Mouse (Mus musculus) megakaryocyte, adult 5-6 weeks (primary cell): ENCODE results near the gene Ccdc86. TPM values are rescaled to one million over a fixed set of nuclear protein-coding genes. Genes with fewer than 3 reads are reported as not detected.

ENCODE experiments used
- ATAC-seq: 2 replicates; pipeline ENCODE4 v1.8.0; 2016; ENCODE audit warnings: mild to moderate bottlenecking, inconsistent platforms; ENCODE audit not compliant: poor library complexity, severe bottlenecking
- total RNA-seq, 2 experiments: library from RNA; stranded (forward) in 1 of 2; stranded (reverse) in 1 of 2; fragments of 153-499, 151-499 nt in 1 of 2; fragments of 221-1000, 200-1000 nt in 1 of 2; gene quantifications; 2 replicates each; pipeline versions ENCODE4 v1.2.3 to v1.2.4; 2015 to 2017

The Ccdc86 gene
- total RNA-seq (2015) (11.1 and 11.3 TPM in 2 replicates), total RNA-seq (2017) (10.8 and 16.7 TPM in 2 replicates)

GRCm38 (mm10) chr19:10949112-10949511, at the start of gene Ccdc86:
Gene Ccdc86 (minus strand): TSS chr19:10949266.
- peak; percentile 92 for ATAC-seq

DNA sequence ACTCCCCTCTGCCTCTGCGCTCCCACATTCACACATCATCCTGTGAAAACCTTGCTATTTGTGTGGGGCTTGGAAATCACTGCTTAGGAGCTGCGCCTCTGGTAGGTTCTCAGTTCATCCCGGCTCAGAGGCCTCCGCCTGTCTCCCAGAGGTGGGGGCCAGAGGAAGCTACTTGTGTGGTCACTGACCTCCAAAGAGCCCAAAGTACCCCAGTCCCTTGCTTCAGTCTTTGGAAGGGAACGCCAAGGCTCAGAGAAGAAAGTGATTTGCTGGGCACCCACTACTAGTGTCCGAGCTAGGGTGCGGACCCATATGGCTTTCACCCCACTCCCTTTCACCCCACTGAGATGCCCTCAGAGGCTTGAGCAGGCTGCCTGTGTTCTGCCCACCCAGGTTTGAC, 44.1 kb upstream of the Ccdc86 start, which contains the start of gene Ms4a15:
TSS of gene Ms4a15 (minus strand) at position 101 of the 400 bp plus-strand sequence.
- no peak for ATAC-seq

DNA sequence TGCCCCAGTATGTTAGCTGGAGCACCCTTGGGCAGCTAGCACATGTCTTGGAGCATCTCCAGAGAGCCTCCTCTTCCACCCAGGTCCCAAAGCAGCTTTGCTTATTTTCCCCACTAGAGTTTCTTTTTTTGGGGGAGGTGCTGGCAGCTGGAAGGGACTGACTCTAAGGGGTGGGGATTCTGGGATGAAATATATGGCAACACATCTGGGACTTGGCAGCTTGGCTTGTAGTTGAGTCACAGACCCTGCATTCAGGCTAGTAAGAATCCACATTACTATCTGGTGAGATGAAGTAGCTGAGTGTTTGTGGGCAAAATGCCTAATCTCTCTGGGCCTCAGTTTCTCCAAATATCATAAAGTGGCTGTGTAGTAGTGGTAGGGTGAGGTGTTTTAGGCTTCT, 42.8 kb upstream of the Ccdc86 start:
- no peak for ATAC-seq

- peak; percentile 45 for ATAC-seq
Measured at GRCm38 (mm10) chr19:10990751-10991150, 41.7 kb upstream of the Ccdc86 start.

DNA sequence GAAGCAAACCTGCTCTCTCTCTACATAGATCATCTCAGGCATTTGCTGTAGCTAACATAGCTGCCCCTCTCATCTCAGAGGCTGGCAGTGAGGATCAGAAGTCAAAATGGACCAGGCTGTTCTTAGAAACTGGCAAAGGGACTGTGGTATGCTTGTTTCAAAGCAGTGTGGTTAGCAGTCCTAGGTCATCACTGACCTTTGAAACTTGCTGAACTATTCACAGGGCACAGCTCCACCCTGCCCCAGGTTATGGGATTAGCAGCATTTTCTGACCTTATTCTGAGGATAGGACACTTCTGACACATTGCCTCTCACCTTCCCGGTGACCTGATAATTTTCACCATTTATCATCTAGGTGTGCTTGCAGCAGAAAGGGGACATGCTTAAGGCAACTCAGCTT, 39.5 kb upstream of the Ccdc86 start:
- peak; percentile 40; the same call in 1 of the 2 replicates for ATAC-seq

GRCm38 (mm10) chr19:10985889-10986288, 36.8 kb upstream of the Ccdc86 start:
- no peak for ATAC-seq

DNA sequence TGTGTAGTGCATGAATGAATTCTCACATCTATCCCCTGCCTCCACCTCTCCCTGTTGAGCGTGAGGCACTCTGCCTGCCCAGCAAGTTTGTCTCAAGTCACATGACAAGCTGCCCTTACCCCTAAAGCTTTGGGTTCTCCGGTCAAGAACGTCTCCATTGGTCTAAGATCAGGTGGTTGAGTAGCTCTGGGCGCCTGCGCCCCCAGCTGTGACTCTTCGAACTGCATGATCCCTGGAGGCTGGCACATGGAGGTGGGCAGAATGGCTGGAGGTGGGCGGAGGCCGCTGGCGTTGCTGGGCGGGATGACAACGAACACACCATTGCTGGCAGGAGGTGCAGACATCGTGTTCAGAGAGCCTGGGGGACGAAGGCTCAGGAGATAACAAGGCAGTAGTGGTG, 35.5 kb upstream of the Ccdc86 start:
- no peak for ATAC-seq

DNA sequence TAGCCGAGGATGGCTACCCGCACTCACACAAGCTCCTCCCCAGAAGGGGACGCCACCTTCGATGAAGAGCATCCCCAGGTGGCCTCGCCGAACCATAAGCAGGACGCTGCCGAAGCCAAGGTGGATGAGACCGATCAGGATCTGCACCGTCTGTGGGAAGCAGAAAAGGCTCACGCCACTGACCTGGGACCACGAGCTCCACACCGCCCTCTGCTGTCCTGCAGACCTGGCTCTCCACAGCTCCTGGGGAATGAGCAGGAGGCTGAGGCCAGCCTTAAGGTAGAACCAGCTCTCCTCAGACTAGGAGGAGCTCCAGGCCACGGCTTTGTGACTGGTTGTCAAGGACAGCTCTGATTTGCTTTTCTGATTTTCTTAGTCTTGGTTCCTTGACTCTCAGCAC, 34.1 kb upstream of the Ccdc86 start:
- 0 out of 2 replicates have a peak, but pooled peaks have one; percentile 28 for ATAC-seq

DNA sequence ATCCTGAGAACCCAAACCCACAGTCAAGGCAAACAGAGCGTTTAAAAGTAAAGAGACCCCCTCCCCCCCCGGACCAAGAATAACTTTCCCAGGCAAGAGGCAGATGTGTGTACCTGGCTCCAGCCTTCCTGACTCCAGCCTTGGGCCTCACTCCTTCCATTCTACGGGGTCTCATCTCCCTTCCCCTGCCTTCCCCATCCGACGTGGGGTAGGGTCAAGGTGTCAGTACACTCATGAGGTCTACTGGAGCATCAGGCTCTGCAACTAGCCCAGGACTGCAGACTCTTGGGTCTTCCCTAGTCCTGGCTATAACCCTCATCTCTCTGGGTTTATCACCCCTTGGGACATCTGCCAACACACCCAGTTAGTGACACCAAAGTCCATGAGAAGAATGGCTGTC, 31.1 kb upstream of the Ccdc86 start:
- no peak for ATAC-seq

GRCm38 (mm10) chr19:10979184-10980168, 30.4 kb upstream of the Ccdc86 start:
- ATAC-seq, result peak; percentile 95

DNA sequence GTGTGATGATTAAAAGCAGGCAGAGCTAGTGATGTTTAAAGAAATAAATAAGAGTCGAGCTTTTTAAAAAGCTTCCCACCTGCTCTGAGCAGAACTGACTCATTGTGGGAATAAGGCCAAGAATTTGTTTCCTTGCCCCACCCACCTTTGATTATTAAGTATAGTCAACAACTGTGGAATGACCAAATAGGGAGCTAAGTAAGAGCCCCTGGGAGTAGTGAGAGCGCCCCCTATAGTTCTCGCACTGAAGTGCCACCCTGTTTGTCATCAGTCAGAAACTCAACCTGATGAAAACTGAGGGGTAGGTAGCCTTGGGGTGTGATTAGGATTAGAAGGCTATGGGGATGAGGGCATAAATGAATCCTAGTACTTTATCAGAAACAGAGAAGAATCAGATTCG, 27.3 kb upstream of the Ccdc86 start:
- no peak for ATAC-seq

- no peak for ATAC-seq
Measured at GRCm38 (mm10) chr19:10975187-10975586, 26.1 kb upstream of the Ccdc86 start.

GRCm38 (mm10) chr19:10974238-10974865, 25.3 kb upstream of the Ccdc86 start, which contains the start of gene Ms4a10:
Gene Ms4a10 (minus strand): TSS chr19:10974670.
- ATAC-seq, result no peak

DNA sequence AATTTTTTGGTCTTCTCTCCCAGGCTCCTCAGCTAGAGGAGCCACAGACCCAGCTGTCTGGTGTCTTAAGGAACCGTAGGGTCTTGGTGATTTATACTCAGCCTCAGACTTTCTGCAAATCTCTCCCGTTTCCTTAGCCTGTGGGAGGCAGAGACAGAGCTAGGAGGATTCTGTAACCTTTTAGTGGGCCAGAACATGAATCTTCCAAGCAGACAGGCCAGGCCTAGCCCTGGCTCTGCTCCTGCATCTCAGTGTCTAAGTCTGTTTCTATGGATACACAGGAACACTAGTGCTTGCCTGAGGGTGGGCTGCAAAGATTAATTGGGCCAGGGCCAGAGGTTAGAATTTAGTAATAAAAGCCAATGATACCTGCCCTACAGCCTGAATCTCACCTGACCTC, 24.1 kb upstream of the Ccdc86 start:
- no peak for ATAC-seq

DNA sequence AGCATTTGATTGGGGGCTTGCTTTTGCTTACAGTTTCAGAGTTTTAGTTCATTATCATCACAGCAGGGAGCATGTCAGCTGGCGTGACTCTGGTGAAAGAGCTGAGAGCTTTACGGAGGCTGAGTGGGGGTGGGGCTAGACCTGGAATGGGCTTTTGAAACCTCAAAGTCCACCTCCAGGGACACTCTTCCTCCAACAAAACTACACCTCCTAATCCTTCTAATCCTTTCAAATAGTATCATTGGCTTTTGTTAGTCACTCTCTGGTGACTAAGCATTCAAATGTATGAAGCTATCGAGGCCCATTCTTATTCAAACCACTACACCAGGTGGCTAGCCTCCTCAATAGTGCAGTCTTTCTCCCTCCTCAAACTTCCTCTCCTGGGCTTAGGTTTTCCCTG, 23.6 kb upstream of the Ccdc86 start:
- ATAC-seq, result no peak

GRCm38 (mm10) chr19:10970457-10970856, 21.4 kb upstream of the Ccdc86 start:
- ATAC-seq, result peak; percentile 15; the same call in 1 of the 2 replicates

DNA sequence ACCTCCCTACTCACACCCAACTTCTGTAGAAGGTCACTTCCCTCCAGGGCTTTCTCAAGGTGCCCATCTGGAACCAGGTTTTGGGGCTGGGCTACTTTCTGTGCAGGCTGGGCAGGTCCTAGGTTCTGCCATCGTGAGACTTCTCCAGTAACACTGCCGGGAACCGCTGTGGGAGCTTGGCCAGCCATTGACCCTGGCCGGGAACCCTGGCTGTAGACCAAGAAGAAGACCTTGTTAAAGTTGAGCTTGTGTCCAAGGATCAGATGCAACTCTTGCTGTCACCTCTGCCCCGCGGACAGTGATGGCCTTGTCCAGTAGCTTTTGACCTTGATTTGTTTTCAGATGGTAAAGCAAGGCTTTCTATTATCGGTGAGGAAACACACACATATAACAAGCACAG, 19.5 kb upstream of the Ccdc86 start:
- ATAC-seq, result no peak

DNA sequence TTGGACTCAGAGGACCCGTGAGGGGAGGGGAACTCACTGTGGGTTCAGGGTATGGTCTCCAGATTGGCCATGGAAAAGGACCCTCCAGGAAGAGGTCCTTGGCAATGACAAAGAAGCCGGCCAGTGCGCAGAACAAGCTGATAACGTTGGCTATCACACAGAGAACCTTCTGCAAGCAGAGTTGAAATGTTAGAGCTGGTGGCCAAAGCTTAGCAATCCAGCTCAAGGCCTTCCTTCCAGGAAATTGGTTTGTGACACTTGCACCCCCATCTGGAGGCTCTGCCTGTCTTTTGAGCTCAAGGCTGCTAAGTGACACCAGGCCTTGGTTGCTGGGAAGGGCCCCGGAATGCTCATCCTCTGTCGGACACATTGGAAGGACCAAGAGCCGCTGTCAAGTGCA, 16.7 kb upstream of the Ccdc86 start:
- no peak for ATAC-seq

DNA sequence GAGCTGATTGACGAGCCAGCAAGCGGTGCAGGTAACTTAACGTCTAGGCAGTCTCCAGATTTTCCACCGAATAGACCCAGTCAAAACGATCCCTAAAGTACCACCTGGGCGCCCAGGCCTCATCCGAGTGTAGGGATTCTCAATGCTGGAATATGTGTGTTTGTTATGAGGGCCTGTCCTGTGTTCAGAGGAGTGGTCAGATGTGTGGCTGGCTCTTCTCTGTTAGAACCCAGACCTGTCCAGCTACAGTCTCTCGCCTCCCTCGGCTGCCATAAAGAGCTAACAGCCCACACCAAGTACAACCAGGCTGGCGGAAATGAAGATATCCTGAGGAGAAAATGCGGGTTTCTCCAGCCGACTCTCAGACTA, 10.9 kb upstream of the Ccdc86 start:
- ATAC-seq, result no peak

- ATAC-seq, result peak; percentile 98
Measured at GRCm38 (mm10) chr19:10959085-10959977, 10.3 kb upstream of the Ccdc86 start.
